Mouse (Mus musculus) ES-E14 (cell line): ENCODE measurements at regions not wholly inside any gene's neighbourhood (a gene's known extent, or its start where the extent isn't known, plus 50 kb on each side); places are given as distances from the start of the nearest gene placed in this dataset.

Experiments
- DNase-seq: peaks from one replicate; pipeline ENCODE4 v3.0.0-alpha.2; 2013; ENCODE audit warnings: low read depth, low spot score
- H3K27ac ChIP-seq: 2 replicates; pipeline ENCODE4 v1.5.1; 2012; ENCODE audit warnings: low read depth, mild to moderate bottlenecking, low read length, moderate library complexity, mixed read lengths; ENCODE audit not compliant: poor library complexity, insufficient read depth, severe bottlenecking
- H3K36me3 ChIP-seq: 2 replicates; pipeline ENCODE4 v1.6.1; 2012; ENCODE audit warnings: mild to moderate bottlenecking, low read length, moderate library complexity, mixed read lengths; ENCODE audit not compliant: control insufficient read depth, poor library complexity, insufficient read depth, severe bottlenecking
- H3K4me1 ChIP-seq, 2 experiments: fragments of 150-350 bp in 1 of 2; sonication (generic) in 1 of 2; 2 replicates each; pipeline ENCODE4 v1.6.1; 2012; ENCODE audit warnings: low read length in 2 of 2, mild to moderate bottlenecking in 1 of 2, mixed read lengths in 1 of 2; ENCODE audit not compliant: control insufficient read depth in 2 of 2, insufficient read depth in 2 of 2, poor library complexity in 1 of 2
- H3K4me3 ChIP-seq, 2 experiments: fragments of 150-350 bp in 1 of 2; sonication (generic) in 1 of 2; 2 replicates each; pipeline ENCODE4 v1.5.1; 2012; ENCODE audit warnings: low read length in 2 of 2, low read depth in 1 of 2, mild to moderate bottlenecking in 1 of 2, mixed read lengths in 1 of 2; ENCODE audit not compliant: insufficient read depth in 1 of 2, poor library complexity in 1 of 2, severe bottlenecking in 1 of 2
- H3K9ac ChIP-seq: 2 replicates; pipeline ENCODE4 v1.6.1; 2012; ENCODE audit warnings: low read depth, mild to moderate bottlenecking, low read length, mixed read lengths; ENCODE audit not compliant: poor library complexity, insufficient read depth, severe bottlenecking
- H3K9me3 ChIP-seq: fragments of 150-350 bp; sonication (generic); 2 replicates; pipeline ENCODE4 v1.6.1; 2012; ENCODE audit warnings: low read depth, mild to moderate bottlenecking, low read length; ENCODE audit not compliant: control insufficient read depth, insufficient read depth
- CHD2 ChIP-seq: IDR thresholded peaks from 2 replicates; pipeline ENCODE4 v1.6.1; 2014; ENCODE audit warnings: mild to moderate bottlenecking, low read depth, low read length, inconsistent platforms
- HCFC1 ChIP-seq: IDR thresholded peaks from 2 replicates; pipeline ENCODE4 v1.6.1; 2012; ENCODE audit warnings: low read length, inconsistent platforms, borderline replicate concordance; ENCODE audit not compliant: insufficient read depth
- MAFK ChIP-seq: IDR thresholded peaks from 2 replicates; pipeline ENCODE4 v1.6.1; 2014; ENCODE audit warnings: mild to moderate bottlenecking, low read depth, low read length, inconsistent platforms; ENCODE audit not compliant: insufficient read depth
- ZC3H11A ChIP-seq: IDR thresholded peaks from 2 replicates; pipeline ENCODE4 v1.6.1; 2012; ENCODE audit warnings: low read depth, mild to moderate bottlenecking, inconsistent platforms, low read length, borderline replicate concordance
- ZNF384 ChIP-seq: IDR thresholded peaks from 2 replicates; pipeline ENCODE4 v1.6.1; 2012; ENCODE audit warnings: low read depth, low read length, inconsistent platforms
- in situ Hi-C, 2 experiments: fragments of 600-800 bp; cut with MboI; formaldehyde crosslinking; loops; one replicate each; pipeline ENCODE4 v1.15.1; 2025; ENCODE audit warnings: low sequenced_read_pairs in 2 of 2, inconsistent platforms in 1 of 2; ENCODE audit not compliant: unreplicated experiment in 2 of 2

GRCm38 (mm10) chr17:44420098-44421070 lies 232.0 kb downstream of the Clic5 start:
- Histone ChIP-seq H3K4me1 (no peaks in the 10 kb centered on the region), H3K27ac (no peak overlapping the region), H3K4me3 (no peak overlapping the region), H3K9ac (no peak overlapping the region), H3K36me3 (no peaks in the 10 kb centered on the region), H3K9me3 (no peaks in the 10 kb centered on the region)
- in situ Hi-C loops, result no loop called here
- no peak for DNase-seq
- TF ChIP-seq ZNF384 (no peak), HCFC1 (no peak), CHD2 (no peak), ZC3H11A (no peak), MAFK (no peak)

DNA sequence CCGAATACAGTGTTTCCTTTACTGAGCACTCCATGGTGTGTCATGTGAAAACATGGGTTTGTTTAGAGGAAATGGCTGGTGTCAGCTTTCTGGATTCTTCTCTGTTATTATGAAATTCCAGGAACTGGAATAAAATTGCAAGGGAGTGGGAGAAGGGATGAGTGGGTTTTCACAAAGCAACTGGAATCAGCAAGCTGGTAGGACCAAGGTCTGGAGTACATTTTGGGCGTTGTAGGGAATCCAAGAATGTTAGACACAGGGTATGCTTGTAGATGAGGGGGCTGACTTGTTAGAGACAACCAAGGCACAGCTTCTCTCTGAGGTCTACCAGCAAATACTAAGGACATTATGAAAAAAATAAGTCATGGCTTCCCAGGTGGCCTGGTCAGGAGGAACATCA lies 233.8 kb downstream of the Clic5 start:
- in situ Hi-C loops, result no loop called here
- no peak overlapping the region for H3K27ac ChIP-seq
- no peak overlapping the region for H3K9ac ChIP-seq
- no peaks in the 10 kb centered on the region for H3K9me3 ChIP-seq
- H3K36me3 ChIP-seq, result no peaks in the 10 kb centered on the region
- no peaks in the 10 kb centered on the region for H3K4me1 ChIP-seq
- no peak for DNase-seq
- TF ChIP-seq CHD2, result no peak
- TF ChIP-seq HCFC1, result no peak
- H3K4me3 ChIP-seq, result no peak overlapping the region

DNA sequence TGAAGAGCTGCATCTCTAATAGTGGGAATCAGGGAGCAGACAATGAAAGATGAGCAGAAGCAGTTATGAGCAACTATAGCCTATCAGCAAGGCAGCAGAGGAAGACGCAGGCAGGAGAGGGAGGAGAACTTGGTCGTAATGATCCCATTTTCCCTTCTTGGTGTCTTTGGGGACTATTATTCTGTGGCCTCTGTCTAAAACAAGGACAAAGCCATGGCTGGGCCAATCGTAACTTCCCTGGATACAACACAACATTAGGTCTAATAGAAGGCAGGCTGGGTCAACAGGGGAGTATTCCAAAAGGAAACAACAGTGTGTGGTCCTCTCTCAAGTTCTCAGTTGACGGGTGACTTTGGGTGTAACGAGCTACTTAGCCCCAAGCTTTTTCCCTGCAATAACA lies 234.5 kb downstream of the Clic5 start:
- Histone ChIP-seq H3K36me3 (no peaks in the 10 kb centered on the region), H3K9ac (no peak overlapping the region), H3K9me3 (no peaks in the 10 kb centered on the region), H3K4me3 (no peak overlapping the region), H3K4me1 (no peaks in the 10 kb centered on the region), H3K27ac (no peak overlapping the region)
- in situ Hi-C loops, result no loop called here
- DNase-seq, result no peak
- no peak for TF ChIP-seq ZNF384
- TF ChIP-seq HCFC1, result no peak
- no peak for TF ChIP-seq MAFK
- TF ChIP-seq ZC3H11A, result no peak
- TF ChIP-seq CHD2, result no peak

DNA sequence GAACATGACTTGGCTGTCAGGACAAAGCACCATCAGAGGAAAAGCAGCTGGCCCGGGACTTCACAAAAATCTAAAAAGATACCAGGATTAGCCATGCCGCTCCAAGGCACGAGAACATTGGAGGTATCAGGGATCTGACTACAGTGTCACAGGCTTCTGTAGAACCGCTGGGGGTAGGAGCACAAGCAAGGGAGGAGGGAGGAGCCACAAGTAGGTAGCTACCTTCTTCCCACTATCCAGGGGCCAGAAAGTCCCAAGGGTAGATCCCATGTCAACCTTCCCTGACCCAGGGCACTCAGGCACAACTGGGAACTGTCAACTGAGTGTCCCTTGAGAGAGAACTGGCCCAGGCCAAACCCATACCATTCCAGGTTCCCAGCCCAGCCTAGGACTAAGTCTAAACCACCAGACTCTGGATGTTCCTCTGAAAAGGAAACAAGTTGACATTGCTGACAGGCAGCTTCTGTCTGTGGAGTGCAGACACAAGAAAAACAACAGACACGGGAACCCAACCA lies 235.1 kb downstream of the Clic5 start:
- in situ Hi-C loops, result no loop called here
- Histone ChIP-seq H3K9ac (no peak overlapping the region), H3K9me3 (no peaks in the 10 kb centered on the region), H3K36me3 (no peaks in the 10 kb centered on the region), H3K4me3 (no peak overlapping the region), H3K4me1 (no peaks in the 10 kb centered on the region), H3K27ac (no peak overlapping the region)
- no peak for DNase-seq
- TF ChIP-seq ZNF384 (no peak), MAFK (no peak), ZC3H11A (no peak), HCFC1 (no peak), CHD2 (no peak)
